Mouse (Mus musculus) hindlimb bud, embryonic 11.5 days (tissue): Measurements from ENCODE around the gene E030018B13Rik.
A peak's percentile ranks its signal among the peaks of the same experiment; 100 is the strongest.

Experiments
- DNase-seq: peaks from one replicate; pipeline ENCODE4 v3.0.0-alpha.2; 2012; ENCODE audit warnings: low read depth, low spot score; ENCODE audit errors: extremely low spot score

The E030018B13Rik gene

DNA sequence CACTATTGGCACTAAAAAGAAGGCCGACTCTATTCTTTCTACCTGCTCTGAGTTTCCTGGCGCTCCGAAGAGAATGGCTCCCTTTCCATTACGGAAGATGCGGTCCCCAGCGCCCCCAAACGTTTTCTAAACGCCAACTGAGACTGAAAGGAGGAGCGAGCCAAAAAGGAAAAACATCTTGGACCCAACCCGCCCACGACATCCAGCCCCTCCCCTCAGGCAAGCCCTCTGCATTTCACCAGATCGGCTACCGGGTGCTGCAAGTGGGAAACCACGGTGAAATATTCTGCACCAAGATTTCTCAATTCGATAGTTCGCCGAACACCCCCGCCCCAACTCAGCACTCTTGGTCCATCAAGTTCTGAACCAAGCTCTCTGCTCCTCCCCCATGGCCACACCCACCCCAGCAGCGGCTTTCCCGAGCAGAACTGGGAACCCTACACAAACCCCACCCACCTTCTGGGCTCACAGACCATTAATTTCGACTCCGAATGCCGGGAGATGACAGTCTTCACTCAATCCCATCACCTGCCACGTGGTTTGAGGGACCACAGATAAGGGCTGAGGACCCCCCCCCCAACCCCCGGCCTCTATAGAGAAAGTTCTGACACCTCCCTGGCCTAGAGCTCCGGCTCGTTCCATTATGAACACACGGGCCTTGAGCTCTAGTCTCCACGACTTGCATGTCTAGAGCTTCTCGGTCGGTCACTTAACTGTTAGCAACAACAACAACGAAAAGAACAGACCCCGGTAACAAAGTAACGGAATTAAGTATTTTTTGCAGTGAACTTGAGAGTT is 19.7 kb downstream of the E030018B13Rik start:
- DNase-seq, result no peak

DNA sequence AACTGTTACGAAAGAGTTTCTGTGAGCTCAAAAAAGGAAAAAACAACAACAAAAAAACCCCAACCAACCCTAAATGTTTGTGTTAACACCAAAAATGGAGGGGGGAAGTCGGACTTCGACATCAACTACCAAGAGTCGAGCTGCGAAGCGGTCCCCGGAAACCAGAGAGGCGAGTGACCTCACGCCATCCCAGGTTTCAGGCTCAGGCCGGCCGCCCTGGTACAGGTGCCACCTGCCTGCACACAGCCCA is 20.3 kb downstream of the E030018B13Rik start:
- DNase-seq, result no peak

DNA sequence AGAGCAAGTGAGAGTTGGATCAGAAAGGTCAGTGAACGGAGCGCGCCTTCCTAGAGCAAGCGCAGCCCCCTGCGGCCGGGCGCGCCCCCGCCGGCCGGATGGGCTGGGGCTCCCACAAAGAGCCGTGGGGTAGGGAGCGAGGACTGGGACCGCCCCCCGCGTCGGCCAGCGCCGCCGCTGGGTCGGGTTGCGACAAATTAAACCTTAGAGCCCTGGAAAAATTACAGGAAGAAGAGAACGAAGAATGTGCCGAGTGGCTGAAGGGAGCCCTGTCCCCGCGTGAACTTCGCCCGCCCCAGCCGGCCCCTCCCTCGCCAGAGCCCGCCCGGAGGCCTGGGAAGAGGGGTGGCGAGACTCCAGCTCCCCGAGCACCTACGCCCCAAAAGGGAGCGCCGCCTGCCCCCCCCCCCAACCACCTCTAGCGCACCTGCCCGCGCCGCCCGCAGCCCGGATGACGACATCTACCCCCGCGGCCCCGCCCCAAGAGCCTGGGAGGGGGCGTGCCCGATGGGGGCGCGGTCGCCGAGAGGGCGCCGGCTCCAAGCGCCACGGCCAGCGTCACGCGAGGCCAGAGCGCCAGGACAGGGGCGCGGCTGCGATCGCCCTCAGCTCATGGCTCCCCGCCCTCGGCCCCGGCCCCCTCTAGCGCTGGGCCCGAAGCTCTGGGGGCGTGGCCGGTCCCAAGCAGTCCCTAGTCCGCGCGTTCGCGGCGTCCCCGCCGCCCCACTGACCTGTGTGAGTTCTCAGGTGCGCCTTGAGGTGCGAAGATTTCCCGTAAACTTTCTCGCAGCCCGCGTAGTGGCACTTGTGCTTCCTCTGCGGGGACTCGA is 20.8 kb downstream of the E030018B13Rik start:
- no peak for DNase-seq

DNA sequence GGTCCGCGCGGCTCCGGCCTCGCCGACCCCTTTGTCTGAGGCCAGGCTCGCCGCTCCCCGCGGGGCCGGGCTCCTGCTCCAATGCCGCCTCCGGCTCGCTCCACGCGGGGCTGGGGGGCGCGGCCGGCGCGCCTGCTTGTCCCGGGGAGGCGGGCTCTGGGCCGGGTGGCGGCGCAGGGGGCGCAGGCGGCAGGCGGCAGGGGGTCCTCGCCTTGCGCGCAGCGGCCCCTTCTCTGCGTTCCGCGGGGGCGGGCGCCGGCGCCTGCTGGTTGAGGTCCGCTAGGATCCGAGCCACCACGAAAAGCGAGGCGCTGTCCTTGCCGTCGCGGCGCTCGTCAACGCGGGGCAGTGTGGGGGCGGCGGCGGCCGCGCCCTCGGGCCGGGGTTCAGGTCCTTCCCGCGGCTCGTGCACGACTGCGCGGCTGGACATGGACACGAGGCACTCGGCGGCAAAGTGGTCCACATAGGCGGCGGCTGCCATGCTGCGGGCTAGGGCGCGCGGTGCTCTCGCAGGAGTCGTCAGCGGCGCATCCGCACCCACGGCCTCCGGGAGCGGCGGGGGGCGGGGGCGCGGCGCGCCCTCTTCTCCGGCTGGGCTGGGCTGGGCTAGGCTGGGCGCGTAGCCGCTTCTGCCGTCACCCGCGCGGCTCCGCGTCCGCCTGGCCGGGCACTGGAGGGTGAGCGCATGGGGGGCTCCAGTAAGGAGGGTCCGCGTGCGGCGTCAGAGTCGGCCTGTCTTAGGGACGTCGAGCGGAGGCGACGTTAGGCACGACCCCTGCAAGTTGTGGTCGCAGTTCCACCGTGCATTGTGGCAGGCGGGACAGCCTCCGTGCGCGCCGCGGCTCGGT is 21.6 kb downstream of the E030018B13Rik start:
- no peak for DNase-seq

DNA sequence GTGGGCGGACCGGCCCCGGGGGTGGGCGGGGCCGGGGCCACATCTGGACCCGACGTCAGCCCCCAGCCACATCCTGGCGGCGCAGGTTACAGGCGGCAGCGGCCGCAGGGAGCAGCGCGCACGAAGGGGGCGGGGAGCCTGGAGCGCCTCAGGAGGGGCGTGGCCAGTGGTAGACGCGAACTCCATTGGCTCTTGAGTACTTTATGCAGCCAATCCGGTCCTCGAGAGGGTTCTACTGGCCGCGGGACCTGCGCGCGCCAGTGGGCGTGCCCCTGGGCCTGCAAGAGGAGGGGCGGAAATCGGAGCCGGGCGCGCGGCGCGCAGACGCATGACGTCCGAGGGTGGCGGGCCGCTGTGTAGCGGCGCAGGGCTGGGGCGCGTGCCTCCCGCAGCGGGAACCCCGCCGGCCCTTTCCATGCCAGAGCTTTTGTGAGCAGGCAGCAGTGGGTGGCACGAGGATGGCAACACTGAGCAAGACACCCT is 22.3 kb downstream of the E030018B13Rik start, which contains the start of gene Klf13:
Gene Klf13, minus strand, starts transcription at position 2 of the 483 bp plus-strand sequence.
- DNase-seq, result peak; percentile 79

DNA sequence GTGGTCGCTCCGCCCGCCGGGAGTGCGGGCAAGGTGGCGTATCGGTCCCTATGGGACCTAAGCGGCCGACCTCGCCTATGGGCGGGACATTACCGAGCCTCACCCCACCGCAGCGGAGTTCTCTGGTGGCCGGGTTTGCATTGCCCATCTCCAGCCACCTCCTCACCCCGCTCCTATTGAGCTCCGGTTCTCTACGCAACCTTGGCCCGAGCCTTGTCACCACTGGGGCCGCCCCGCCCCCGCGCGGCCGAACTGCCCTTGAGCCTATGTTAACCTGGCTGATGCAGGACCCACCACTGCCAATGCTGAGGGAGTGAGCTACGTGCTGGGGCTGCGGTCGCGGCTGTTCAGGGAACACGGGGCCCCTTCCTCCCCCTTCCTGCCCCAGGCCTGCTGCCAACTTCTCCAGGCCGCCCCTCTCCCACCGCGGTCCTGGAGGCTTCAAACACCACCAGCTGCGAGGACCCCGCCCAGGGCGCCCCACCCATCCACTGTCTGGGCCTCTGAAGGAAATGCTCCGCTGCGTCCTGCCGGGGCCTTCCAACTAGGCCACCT is 22.8 kb downstream of the E030018B13Rik start:
- no peak for DNase-seq

DNA sequence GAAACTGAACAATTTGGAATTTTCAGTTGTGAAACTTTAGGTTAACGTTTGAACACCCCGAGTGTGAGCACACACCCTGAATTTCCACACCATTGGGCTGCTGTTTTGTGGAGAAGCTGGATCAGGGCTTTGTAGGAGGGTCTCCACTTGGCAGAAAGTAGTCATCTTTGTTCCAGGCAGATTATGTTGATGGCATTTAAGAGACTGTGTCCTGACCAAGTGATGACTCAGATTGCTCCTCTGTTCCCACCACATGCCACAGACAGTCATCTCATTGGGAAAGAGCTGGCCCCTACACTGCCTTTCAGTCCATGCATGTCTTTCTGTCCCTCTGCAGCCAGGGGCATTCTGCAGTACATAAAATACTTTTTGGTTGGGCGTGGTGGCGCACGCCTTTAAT is 23.7 kb downstream of the E030018B13Rik start:
- DNase-seq, result no peak

DNA sequence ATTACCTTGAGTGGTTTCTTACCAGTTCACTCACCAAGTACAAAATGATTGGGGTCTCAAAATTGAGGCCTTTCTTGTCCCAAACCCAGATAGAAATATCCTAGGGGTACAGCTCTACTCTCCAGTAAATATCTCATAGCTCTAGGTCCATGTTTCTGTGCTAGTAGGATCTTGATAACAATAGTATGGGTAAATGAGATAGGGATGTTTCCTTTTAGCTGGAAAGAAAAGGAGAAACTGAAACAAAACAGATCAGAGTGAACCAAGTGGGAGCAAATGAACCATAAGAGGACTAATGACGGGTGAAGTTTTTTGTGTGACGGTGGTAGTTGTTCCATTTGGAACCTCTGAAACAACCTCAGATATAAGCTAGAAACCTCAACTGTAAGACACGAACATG is 24.4 kb downstream of the E030018B13Rik start:
- DNase-seq, result no peak

DNA sequence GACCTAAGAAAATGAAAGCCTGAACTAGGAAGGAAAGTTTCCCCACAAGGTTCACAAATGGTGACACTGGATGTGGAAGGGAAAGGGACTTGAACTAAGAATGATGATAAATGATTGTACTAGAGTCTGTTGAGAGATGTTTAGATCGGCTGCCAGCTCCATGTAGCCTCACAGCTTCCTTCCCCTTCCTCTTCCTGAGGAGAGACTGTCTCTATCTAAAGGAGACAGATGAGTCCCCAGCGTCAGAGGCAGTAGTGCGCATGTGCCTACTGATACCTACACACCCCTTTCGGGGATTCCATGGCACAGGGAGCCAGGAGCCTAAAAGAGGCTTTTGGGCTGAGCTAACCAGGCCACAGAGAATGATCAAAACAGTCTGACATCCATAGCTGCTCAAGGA is 24.8 kb downstream of the E030018B13Rik start:
- DNase-seq, result no peak

DNA sequence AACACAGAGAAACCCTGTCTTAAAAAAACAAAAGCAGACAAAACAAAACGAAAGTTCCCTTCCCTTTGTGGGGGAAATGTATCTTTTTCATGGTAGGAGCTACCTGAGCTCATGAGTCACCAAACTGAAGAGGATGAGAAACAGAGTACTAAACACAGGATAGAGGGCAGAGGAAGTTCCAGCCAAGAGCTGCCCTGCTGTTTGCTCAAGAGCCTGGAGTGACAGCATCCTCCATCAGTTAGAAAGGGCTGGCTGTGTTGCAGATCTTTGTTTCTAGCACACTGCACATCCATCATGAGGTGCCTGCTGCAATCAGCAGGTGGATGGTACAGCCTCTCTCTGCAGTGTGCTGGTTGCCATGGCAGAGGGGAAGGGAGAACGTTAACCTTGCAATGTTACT is 27.3 kb downstream of the E030018B13Rik start:
- no peak for DNase-seq

DNA sequence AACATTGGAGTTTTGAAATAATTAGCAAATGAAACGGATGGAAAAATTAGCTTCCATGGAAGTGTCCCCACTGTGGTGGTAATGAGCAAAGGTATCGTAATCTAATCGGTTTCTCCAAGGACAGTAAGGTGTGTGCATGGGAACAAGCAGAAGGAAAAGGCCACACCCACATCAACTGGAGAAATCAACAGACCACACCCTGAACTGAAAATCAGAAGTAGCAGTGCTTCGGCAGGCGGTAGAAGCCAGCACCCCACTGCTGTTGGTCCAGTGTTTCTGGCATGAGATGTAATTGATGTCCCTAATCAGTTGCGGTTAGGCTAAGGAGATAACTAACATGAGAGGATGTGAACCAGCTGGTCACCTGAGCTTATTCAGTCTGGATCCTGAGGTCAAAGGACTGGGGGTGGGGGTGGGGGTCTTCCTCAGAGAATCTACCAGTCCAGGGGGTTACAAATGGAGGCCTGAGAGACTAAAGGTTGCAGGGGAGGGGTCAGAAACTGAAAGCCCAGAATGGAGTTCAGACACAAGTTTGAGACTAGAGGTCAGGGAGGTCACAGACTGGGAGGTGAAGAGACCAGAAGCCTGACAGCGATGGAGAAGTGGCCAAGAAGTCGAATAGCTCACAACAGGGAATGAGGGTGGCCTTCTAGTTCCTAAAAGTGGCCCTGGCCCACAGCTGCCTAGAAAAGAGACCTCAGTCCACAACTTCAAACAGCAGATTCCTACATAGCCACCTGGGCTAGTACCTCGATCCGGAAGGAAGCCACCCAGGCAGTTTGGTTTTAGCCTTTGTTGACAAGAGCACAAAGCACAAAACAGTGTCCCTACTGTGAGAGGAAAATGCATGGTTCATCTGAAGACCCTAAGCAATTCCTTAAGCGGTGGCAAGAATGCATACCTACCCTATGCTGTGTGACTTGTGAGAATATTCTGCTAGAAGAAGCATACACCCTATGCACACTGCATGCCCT is 31.1 kb downstream of the E030018B13Rik start:
- no peak for DNase-seq

DNA sequence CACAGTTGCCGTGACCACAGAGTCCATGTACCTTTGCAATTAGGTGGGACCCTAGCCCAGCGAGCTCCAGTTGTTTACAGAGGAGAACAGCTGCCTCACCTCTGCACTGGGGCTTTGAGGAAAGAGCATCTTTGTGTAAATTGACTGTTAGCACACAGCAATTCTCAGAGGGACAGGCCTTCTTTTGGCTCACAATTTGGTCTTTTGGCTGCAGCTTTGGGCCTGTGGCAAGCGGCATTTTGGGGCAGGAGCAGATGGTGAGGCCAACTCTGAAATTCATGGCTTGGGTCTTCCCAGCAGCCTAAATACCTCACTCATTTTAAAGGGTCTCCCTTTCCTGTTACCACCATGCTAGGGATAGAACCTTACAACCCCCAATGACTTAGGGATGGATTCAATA is 32.5 kb downstream of the E030018B13Rik start:
- no peak for DNase-seq

DNA sequence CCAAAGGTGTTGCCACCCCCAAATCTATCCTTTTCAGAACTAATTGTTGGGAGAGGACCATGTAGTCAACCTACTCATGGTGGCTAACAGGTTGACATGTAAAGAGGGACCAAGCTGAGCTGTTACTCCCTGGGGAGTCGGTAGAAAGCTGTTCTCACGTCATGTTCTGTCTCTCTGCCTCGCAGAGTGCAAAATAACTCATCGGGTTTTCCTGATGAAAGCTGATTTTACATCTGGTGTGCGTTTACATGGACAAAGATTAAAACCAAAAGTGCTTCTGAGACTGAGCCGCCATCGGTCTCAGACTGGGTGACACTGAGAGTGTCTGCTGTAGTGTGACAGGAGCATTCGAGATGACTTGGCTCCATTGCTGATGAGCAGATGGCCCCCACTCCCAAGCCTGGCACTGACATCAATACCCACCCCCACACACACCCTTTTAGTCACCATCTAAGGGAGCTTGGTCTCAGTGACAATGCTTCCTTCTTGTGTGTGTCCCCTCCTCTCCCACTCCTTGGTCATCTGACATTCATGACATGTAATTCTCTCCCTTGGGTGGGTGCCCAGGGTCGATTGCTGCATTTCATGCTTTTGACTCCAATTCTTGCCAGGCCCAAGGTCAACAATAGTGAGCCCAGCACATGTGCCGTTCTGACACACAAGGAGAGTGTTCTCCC is 34.4 kb downstream of the E030018B13Rik start:
- no peak for DNase-seq

DNA sequence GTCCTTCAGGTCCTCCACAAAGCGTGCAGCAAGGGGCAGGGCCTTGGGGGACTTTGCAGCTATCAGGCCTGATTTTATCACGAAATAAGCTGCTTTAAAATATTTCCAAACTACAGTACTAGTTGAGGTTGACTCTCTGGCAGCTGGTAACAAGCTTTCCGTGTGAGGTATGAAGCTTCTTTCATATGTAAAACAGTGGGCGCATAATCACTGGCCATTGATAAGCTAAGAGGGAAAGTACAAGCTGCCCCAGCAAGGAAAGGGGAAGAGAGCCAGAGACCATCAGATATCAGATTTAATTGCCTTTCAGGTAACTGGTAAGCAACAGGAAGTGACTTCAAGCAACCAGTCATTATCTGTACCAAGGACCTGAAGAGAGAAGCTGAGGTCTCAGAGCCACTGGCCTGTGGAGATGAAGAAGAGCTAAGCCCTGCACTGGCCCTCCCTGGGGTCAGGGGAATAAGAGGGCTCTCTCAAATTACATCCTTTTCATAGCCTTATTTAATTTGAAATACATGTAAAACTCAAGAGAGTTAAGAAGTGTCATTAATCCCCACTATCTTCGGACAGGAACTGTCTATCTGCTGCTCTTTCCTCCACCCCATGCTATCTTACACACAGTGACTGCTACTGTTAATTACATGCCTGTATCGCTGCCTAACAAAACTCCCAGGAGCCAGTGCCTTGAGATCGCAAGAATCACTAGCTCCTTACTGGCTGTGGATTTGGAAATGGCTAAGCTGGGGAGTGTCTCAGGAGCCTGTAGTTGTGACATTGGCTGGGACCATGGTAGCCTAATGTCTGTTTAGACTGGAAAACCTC is 35.6 kb downstream of the E030018B13Rik start:
- no peak for DNase-seq

DNA sequence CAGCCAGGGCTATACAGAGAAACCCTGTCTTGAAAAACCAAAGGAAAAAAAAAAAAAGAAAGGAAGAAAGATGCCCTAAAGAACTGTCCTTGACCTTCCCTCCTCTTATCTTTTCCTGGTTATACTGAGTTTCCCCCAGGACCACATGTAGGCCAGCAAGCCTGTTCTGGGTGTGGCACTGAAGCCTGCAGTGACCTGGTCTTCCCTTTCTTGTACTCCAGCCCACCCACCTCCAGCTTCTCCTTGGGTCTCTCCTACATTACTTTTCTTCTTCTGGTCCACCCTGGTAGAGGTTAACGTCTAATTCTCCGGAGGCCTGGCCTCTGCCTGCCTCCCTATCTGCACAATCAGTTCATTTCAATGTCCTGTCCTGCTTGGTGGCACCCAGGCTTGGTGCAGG is 38.8 kb downstream of the E030018B13Rik start:
- DNase-seq, result no peak

DNA sequence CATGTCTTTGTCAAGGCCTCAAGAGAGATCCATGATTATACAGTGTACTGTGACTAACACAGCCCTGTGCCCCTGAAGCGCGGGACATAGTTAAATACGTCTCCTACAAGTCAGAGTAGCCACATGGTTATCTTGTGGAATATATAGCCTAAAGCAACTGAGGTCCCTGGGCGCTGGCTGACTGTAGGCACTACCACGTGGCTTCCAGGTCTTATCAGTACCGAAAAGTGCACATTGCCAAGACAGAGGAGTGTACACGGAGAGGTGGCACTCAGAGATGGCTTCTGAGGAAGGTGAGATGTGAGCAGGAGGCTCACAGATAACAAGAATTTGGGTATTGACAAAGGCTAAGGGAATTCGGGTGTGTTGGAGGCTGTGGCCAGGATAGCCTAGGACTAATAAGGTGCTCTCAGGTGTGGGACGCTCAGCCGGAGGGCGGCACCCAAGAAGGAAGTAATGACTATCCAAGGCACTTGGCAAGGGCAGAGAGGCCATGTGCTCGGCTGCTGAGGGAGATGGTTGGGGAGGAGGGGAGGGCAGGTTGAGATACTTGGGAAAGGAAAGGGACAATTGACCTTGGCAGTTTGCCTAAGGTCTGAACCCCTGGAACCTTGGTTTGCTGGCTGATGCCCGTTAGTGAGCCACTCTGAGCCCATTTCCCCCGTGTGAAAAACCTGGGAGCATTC is 39.6 kb downstream of the E030018B13Rik start:
- no peak for DNase-seq

DNA sequence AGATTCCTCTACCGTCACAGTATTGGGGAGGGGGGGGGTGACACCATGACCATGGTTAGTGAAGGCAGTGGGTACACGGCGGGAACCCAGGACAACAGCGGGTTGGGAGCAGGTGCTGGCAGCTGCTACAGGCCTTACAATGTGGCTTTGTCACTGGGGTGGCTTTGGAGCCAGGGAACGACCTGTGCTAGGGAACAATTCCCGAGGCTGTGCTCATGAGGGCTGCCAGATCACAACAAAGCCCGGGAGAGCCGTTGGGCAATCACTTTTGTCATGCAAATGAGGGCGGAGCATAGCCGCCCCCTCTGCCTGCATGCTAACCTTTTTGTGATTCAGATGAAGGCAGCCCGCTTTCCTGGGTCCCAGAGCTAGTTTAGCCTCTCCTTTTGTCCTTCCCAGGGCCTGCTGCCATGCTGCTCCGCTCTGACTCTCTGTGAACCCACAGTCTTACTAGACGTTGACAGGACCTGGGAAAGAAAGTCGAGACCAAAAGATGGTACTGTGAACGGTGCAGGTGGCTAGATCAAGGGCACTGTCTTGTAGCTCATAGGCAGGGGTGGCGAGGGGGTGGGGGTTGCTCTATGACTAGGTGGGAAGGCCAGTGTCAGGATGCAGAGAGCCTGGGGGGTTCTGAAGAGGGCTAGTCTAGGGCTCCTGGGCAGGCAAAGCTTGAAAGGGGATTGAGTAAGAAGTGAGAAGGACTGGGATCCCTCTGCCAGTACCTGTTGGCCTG is 40.5 kb downstream of the E030018B13Rik start:
- no peak for DNase-seq
